Mouse (Mus musculus): ENCODE results near the gene Ehbp1.

The Ehbp1 gene

DNA sequence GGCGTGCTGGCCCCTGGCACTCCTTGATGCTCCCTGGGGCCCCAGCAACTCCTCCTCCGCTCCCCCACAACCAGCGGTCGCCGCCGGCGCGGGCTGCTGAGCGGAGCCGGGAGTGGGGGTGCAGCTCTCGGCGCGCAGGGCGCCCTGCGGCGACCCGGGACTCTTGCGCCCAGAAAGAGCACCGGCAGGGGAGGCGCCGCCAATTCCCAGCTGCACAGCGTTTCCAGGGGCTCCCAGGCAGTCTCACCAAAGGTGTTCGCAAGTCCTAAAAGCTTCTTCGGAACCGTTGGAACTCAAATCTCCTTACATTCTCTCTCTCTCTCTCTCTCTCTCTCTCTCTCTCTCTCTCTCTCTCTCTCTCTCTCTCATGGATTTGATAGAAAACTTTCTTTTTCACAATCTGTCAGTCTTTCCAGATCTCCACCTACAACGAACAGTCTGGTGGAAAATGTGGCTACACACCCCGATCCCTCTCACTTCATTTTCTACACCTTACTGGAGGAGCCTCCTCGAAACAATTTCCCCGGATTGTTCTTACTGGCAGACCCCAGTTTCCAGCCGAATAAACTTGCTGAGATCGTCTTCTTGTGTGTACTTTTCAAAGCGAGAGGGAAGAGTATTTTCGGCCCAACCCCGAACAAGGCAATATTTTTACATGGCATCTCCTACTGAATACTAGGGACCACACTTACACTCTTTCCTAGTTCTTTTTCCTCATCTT lies 339.9 kb downstream of the Ehbp1 start:
- DNase-seq (ENCODE audit: low read depth, low spot score): no peak

GRCm38 (mm10) chr11:22001321-22002061 lies 340.6 kb downstream of the Ehbp1 start:
- no peak for DNase-seq (ENCODE audit: low read depth, low spot score)

- DNase-seq (ENCODE audit: low read depth, low spot score): no peak
These were observed 341.6 kb downstream of the Ehbp1 start for GRCm38 (mm10) chr11:22000316-22001076.

DNA sequence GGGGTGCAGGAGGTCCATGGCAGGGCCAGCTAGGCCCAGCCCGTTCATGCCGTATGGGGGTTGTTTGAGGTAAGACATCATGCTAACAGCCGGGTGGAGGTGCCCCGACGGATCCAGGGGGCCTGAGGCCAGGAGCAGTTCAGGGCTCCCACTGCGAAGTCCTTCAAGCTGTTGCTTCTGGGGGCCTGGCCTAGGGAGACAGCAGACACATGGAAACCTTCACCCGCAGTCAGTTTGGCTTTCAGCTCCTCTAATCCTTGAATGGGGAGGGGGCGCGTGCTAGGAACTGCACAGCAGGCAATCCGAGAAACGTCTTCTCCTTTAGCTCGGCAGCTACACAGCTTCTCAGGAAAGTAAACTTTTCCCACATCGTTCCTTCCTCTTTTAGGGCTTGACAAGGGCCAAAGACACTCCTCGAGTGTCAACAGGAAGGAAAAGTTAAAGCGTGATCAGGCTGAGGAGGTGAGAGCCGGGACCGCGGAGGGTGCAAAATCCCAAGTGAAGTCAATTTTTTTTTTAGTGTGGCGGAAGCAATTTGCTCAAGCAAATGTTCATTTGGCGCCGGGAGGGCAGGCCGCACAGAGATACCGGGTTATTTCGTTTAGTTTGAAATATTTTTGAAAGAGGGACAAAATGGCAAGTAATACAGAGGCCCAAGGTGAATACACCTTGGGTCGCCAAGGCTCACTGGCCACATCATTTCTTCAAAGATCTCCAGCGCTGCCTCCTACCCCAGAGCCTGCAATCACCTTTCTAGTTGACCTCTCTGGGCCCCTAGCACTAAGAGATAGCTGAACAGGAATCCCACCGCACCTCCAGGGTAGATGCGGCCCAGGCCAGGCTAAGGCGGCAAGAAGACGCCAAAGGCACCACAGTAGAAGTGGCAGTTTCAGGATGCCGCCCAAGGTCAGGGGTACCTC lies 342.4 kb downstream of the Ehbp1 start:
- DNase-seq (ENCODE audit: low read depth, low spot score): no peak

DNA sequence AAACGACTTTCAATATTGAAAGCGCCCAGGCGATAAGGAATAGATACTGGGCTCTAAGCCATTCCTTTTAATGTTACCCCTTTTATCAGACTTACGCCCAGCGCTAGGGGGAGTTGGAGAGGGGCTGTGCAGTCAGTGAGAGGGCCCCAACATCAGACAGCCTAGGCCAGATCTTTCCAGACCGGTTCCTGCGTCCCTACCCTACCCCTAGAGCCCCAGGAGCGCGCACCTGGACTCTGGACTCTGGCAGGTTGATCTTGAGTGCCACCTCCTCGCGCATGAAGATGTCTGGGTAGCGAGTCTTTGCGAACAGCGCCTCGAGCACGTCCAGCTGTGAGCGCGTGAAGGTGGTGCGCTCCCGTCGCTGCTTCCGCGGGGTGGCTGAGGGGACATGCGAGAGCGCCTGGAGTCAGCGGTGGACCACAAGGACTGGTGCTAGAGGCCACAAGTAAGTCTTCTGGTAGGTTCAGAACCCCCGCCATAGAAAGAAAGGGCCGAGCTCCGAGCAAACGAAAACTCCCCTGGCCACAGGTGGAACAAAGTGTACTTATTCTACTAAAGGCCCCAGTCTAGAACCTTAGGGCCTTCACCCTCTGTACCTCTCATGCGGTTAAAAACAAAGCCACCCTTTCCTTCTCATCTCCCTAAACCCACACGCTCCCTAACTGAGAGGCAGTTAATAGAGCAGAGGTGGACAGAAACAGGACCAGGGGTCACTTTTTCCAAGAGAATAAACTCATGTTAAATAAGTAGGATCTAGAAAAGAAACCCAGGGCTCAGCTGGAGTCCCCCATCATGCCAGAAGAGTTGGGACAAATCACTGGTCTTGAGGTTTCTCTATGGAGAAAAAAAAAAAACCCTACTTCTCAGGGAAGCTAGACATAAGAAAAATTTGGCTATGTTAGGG lies 343.7 kb downstream of the Ehbp1 start:
- no peak for DNase-seq (ENCODE audit: low read depth, low spot score)

DNA sequence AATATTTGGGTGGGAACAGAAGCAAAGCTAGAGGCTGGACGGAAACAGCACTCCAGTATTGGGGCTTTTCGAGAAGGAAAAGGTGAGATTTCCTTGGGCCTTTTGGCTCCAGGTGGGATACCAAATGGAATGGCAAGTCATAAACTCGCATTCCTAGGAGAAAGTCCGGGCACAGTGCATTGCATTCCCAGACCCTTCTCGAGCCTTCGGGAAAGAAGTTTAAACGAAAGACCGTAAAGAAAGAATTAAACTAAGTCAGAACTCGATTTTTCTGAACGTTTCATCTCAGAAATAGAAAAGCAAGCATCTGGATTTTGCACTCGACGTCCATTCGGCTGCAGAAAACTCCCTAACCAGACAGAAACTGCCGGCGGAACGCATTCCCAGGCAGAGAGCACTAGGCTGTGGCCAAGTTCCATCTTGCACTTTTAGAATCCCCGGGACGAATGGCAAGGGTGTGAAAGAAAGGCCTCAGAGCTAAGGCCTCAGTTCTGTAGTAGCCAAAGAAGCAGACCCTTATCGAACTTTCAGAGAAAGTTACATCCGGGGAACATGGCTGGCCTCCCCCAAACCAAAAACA lies 344.4 kb downstream of the Ehbp1 start:
- DNase-seq (ENCODE audit: low read depth, low spot score): no peak

GRCm38 (mm10) chr11:21996661-21997560 lies 345.2 kb downstream of the Ehbp1 start:
- DNase-seq (ENCODE audit: low read depth, low spot score): no peak

- no peak for DNase-seq (ENCODE audit: low read depth, low spot score)
These were observed 345.8 kb downstream of the Ehbp1 start for GRCm38 (mm10) chr11:21996325-21996647.

DNA sequence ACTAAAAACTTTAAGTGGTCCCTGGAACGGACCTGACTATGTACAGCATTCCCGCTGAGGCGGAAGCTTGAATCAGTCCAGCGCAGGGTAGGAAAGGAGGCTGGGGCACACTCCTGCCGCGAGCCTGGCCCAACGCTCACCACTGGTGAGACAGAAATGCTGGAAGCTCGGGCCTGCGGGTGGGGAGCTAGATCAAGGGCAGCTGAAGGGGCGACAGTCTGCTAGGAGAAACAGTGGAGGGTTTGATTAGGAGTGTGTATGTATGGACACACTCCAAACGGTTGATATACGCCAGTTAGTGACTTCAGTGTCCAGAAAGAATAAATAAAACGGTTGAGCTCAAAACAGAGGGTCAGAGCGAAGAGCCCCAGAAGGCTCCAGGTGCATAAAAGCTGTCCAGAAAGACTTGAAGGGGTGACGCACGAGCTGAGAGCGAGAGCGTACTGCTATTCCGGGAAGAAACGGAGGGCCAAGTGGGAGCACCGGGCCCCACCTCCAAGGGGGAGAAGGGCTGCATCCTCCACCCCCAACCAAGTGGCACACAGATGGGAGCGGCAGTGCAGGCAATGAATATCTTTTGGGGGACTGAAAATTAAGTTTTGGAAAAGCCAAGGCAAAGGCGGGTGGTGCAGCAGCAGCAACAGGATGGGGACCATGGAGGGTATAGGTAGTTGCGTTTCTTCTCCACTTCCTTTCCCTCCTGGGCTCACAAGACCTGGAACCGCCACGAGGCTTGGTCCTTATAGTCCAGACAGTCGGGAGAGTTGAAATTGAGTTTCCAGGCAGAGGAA lies 346.4 kb downstream of the Ehbp1 start:
- no peak for DNase-seq (ENCODE audit: low read depth, low spot score)

DNA sequence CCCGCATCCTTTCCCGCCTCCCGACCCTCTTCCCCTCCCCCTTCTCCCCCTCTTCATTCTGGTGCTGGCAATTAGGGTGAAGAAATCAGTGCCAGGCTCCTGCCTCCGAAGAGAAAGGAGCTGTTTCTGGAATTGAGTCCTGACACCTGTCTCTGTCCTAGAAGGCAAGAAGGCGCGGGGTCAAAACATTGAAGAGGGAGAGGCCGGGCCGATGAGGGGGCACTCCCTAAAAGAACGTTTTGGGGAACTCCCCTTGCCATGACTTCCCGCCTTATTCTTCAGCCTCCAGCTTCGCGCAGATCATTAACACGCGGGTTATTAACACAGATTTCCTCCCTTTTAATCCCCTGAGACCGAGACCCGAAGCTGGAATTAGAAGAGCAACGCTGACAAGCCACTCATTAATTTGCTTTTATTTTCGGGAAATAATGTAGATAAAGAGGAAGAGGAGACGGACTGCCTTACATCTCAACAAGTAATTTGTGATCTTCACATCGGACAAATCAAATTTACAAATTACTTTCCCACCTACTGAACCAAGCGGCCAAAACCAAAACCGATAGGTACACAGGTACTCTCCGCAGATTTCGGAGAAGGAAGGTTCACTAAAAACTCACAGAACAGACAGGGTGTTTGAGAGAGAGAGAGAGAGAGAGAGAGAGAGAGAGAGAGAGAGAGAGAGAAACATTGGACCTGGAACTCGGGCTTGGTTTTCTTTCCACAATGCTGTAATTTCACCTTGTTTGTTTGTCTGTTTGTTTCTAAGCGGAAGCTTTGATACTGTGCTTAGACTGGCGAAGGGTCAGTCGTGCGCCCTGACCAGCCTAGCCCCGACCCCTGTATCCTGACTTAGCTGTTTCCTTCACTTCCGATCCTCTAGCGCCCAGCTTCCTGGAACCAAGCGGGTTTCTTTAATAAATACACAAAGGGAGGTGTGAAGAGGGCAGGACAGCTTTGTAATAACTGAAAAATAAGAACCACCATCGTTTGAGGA lies 347.4 kb downstream of the Ehbp1 start:
- DNase-seq (ENCODE audit: low read depth, low spot score): no peak

DNA sequence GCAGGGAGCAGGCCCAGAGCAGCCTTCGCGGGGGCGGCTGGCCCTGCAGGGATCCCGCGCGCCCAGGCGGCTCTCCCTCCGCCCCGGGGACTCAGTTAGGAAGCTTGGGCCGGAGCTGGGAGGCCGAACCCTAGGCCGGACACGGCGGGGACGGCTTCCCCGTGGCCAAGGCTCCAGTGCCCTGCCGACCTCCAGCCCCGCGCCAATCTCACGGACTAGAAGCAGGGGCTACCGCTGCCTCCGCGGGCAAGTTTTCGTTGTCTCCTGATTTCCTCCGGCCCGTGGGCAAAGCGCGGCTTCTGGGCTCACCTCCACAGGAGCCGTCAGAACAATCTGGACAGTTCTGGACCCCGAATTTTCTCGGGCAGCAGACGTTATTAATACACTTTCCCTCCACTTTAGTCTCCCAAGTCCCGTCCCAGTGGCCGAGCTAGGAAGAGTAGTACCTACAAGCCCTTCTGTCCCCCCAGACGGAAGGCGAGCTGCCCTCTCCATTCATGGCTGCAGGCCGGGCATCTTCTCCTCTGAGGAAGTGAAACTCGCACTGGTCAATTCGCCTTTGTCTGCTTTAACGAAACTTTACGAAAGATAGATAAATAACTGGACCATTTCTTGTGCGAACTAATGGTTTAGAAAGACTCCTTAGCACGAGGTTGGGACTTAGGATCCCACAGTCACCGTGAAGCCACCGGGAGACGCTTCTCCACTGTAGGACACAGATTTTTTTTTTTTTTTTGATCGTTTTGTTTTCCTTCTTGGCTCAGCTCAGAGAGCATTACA lies 348.3 kb downstream of the Ehbp1 start:
- DNase-seq (ENCODE audit: low read depth, low spot score): no peak

GRCm38 (mm10) chr11:21992761-21993596 lies 349.1 kb downstream of the Ehbp1 start:
- no peak for DNase-seq (ENCODE audit: low read depth, low spot score)

GRCm38 (mm10) chr11:21988398-21988946 lies 353.6 kb downstream of the Ehbp1 start:
- DNase-seq (ENCODE audit: low read depth, low spot score): no peak

DNA sequence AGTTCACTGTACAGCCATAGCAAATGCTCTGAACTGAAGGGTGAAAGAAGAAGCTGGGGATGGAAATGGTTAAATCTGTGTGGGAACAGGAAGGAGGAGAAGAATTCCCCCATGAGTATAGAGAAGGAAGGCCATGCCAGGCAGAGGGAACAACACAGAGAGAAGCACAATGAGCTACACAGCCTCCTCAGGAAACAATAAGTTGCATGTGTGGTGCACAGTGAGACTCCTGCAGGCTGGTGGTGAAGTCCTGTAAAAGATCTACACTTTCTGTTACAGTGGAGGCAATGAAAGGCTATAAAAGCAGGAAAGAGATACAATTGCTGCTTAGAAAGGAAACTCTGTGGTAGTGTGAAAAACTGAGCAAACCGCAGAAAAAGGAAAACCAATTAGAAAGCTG lies 357.0 kb downstream of the Ehbp1 start:
- DNase-seq (ENCODE audit: low read depth, low spot score): no peak

GRCm38 (mm10) chr11:21974005-21974531 lies 368.0 kb downstream of the Ehbp1 start:
- DNase-seq (ENCODE audit: low read depth, low spot score): no peak
